8 mouse cellular contexts compared by ENCODE assay signal in genomic region chr6:56652121-56652592, GRCm38 (mm10). TPM values are rescaled to one million over a fixed set of nuclear protein-coding genes. Genes with fewer than 3 reads are reported as not detected.
A peak's percentile ranks its signal among the peaks of the same experiment; 100 is the strongest.
DNase-seq lines count a peak whose midpoint lies in the region; ATAC-seq and TF ChIP-seq lines count a peak whose summit lies in the region.

No protein-coding gene starts in this region.

- H3K4me1 ChIP-seq in hindbrain, embryonic 12.5 days = peaks cover 9% of the 10 kb centered on the region
- H3K4me1 ChIP-seq in liver, embryonic 16.5 days (ENCODE audit: control insufficient read depth, low read depth, low read length) = no peaks in the 10 kb centered on the region

- no peaks in the 10 kb centered on the region for H3K36me3 ChIP-seq in hindbrain, embryonic 12.5 days
- H3K36me3 ChIP-seq in liver, embryonic 16.5 days (ENCODE audit: control insufficient read depth, insufficient read depth) = no peaks in the 10 kb centered on the region

- H3K4me2 ChIP-seq in hindbrain, embryonic 12.5 days (replicated peaks) = peak overlapping the region; percentile 90
- peak overlapping the region; percentile 55 for H3K4me2 ChIP-seq in liver, embryonic 16.5 days (ENCODE audit: low read depth, low read length)

- peak overlapping the region; percentile 58 for H3K4me3 ChIP-seq in gastrocnemius, adult 2 months
- H3K4me3 ChIP-seq in hindbrain, embryonic 12.5 days = peak overlapping the region; percentile 44
- peak overlapping the region; percentile 48 for H3K4me3 ChIP-seq in liver, embryonic 16.5 days (ENCODE audit: low read depth, low read length)

- peak; percentile 21 for DNase-seq in gastrocnemius, adult 2 months
- no peak for DNase-seq in gastrocnemius, adult 18-20 months (ENCODE audit: low spot score)
- peak; percentile 71 for DNase-seq in ES-CJ7 (ENCODE audit: low read depth, low spot score)
- peak; percentile 56 for DNase-seq in embryo, embryonic 9.5 days (ENCODE audit: extremely low spot score)
- peak; percentile 15 for DNase-seq in right cerebral cortex, postnatal 14 days
- DNase-seq in frontal cortex, adult 2 months (ENCODE audit: extremely low spot score in 1 of 2, low spot score in 1 of 2) = no peak

- 1% methylated on average over 36 of the region's 36 CpGs for WGBS in hindbrain, embryonic 12.5 days
- 2% methylated on average over 36 of the region's 36 CpGs for WGBS in liver, embryonic 16.5 days (ENCODE audit: insufficient replicate concordance)

- TF ChIP-seq CTCF in gastrocnemius, adult 2 months (IDR thresholded peaks at IDR 0.05) = no peak

- H3K9me3 ChIP-seq in hindbrain, embryonic 12.5 days (replicated peaks) = no peaks in the 10 kb centered on the region
- H3K9me3 ChIP-seq in liver, embryonic 16.5 days (replicated peaks; ENCODE audit: control insufficient read depth, low read length) = no peaks in the 10 kb centered on the region

- peak; percentile 50; the same call in 1 of the 2 replicates for ATAC-seq in hindbrain, embryonic 12.5 days (ENCODE audit: low FRiP score)
- ATAC-seq in liver, embryonic 16.5 days (ENCODE audit: low read depth) = no peak

- H3K9ac ChIP-seq in hindbrain, embryonic 12.5 days = peak overlapping the region; percentile 58
- peak overlapping the region; percentile 20; the same call in 1 of the 2 replicates for H3K9ac ChIP-seq in liver, embryonic 16.5 days (ENCODE audit: low read depth, low read length)

- intact Hi-C loops in gastrocnemius, adult 2 months (cut with DNase I) = no loop called here

- H3K27me3 ChIP-seq in hindbrain, embryonic 12.5 days = peaks cover 22% of the 10 kb centered on the region
- H3K27me3 ChIP-seq in liver, embryonic 16.5 days (ENCODE audit: control insufficient read depth, insufficient read depth, low read depth, low read length) = peaks cover 19% of the 10 kb centered on the region

- no peak overlapping the region for H3K27ac ChIP-seq in gastrocnemius, adult 2 months
- H3K27ac ChIP-seq in hindbrain, embryonic 12.5 days = no peak overlapping the region
- H3K27ac ChIP-seq in liver, embryonic 16.5 days (ENCODE audit: low read length) = no peak overlapping the region

RNA-seq across cellular contexts. Expression of gene Lsm5, which starts 52.4 kb away (rescaled TPM):
- total RNA-seq in gastrocnemius, adult 2 months (2021) = 10 to 100 TPM; 15.5 to 17.5 TPM
- 10 to 100 TPM; 16.1 to 19.0 TPM for total RNA-seq in gastrocnemius, adult 18-20 months (2021)
- polyA plus RNA-seq in hindbrain, embryonic 12.5 days (2016; fragmentation: Nextera tagmentation; extraction: Ambion mirVana) = 142 and 150 TPM in 2 replicates
- 47.7 and 60.1 TPM in 2 replicates for polyA plus RNA-seq in liver, embryonic 16.5 days (2015; fragmentation: Nextera tagmentation; extraction: Ambion mirVana)
- 27.6 and 29.5 TPM in 2 replicates for polyA plus RNA-seq in frontal cortex, adult 2 months (2012; rRNA removed)

Comparison
In these comparisons a context has a peak if more than half of its experiments do, and no peak if none do; other contexts are left out.
1. DNase-seq: peak in gastrocnemius, adult 2 months (single experiment), ES-CJ7 (single experiment), embryo, embryonic 9.5 days (single experiment) and right cerebral cortex, postnatal 14 days (single experiment); none in gastrocnemius, adult 18-20 months (single experiment) and frontal cortex, adult 2 months (0 of 2).
2. Peak in every context shown above with its lines, with median percentiles within 50 percentile points of each other: H3K4me3 ChIP-seq.